Mouse (Mus musculus): ENCODE results near the gene Adprm. TPM values are rescaled to one million over a fixed set of nuclear protein-coding genes. Genes with fewer than 3 reads are reported as not detected.
"Not testable (repeated sequence)": the region's sequence is repeated elsewhere in the genome, so short reads cannot be mapped to it uniquely, and the experiment has no call there.

The Adprm gene
- 27.0 and 31.9 TPM in 2 replicates for polyA plus RNA-seq (2016; fragmentation: Nextera tagmentation; extraction: Ambion mirVana)

DNA sequence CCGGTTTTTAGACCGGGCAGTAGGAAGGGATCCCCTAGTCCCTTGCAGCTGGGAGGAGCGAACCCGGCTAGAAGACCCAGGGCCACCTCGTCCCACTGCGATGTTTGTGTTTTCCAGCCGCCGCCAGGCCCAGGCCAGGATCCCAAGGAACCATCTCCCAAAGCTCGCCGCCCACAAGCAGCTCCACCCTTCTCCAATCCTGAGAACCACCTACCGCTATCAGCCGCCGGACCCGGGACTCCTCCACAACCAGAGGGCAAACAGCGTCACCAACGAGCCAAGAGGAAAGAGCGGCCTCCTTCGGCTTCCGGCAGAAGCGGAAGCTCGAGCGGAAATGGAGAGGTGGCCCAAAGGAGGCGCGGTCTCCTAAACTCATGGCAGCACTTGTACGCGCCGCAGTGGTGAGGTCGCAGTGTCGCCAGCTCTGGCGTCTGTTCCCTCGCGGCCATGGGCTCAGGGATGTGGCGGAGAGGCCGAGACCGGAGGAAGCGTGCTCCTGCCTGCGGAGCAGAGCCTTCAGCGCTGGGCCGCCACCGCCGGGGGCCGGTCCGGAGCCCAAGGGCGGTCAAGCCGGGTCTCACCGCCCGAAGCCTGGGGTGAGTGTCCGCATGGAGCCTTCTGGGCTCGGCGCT, at the start of gene Adprm, which contains the start of gene Sco1:
Gene Adprm (minus strand): TSS at position 274 of the 632 bp plus-strand sequence.
Gene Sco1 (plus strand): TSS at position 350 of the 632 bp plus-strand sequence.
- peaks cover 19% of the 10 kb centered on the region for H3K36me3 ChIP-seq (replicated peaks)
- H3K27me3 ChIP-seq, result no peaks in the 10 kb centered on the region
- peak within 1 kb of the TSS; percentile 46 for H3K27ac ChIP-seq
- H3K4me3 ChIP-seq (replicated peaks), result peak within 1 kb of the TSS; percentile 77
- peak within 1 kb of the TSS; percentile 71 for H3K4me2 ChIP-seq
- peaks cover 20% of the 10 kb centered on the region for H3K4me1 ChIP-seq
- peak within 1 kb of the TSS; percentile 76 for H3K9ac ChIP-seq
- no peaks in the 10 kb centered on the region for H3K9me3 ChIP-seq
- peak; percentile 95 for ATAC-seq (ENCODE audit: low FRiP score)
- under 1% methylated on average over 50 of the region's 50 CpGs for WGBS

DNA sequence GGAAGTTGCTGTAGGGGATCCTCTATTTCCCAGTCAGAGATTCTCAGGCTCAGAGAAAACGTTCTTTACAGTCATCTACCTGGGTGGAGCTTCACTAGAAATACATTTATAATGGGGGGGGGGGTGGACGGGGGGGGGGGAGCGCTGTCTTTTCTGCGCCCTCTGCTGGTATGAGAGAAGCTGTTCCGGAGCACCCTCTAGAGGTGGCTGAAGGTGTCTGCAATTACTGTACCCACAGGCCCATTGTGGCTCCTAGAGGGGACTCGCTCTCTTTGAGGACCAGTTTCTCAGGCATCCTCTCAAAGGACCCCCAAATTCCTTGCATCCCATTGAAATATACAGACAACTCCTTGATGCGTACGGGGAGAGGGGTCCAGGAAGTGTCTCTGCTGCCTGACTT, 49.3 kb upstream of the Adprm start:
- Histone ChIP-seq H3K4me2 (no peak overlapping the region), H3K27me3 (peaks cover 12% of the 10 kb centered on the region; the same call in 1 of the 2 replicates), H3K36me3 (replicated peaks) (no peaks in the 10 kb centered on the region), H3K9ac (no peak overlapping the region), H3K4me3 (replicated peaks) (no peak overlapping the region), H3K9me3 (no peaks in the 10 kb centered on the region), H3K27ac (no peak overlapping the region), H3K4me1 (peaks cover 10% of the 10 kb centered on the region)
- 39% methylated on average over 6 of the region's 8 CpGs for WGBS
- ATAC-seq (ENCODE audit: low FRiP score), result no peak

DNA sequence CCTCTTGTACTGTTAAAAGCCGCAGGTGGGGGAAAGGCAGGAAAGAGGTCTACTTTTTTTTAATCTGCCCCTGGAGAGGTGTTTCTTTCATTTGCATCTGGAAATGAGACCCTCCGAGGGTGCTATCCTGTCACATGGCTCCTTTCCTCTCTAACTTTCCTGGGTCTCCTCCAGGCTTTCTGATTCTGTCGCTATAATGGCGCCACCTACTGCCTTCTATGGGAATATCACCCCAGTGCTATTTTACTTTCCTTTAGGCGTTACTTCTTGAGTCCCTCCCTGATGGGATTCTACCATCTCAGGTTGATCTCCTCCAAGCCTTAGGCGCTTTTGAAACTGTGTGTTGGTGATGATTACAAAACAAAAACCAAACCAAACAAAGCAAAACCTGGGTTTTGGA, 47.8 kb upstream of the Adprm start:
- no peaks in the 10 kb centered on the region for H3K36me3 ChIP-seq (replicated peaks)
- no peak for ATAC-seq (ENCODE audit: low FRiP score)
- H3K9ac ChIP-seq, result no peak overlapping the region
- peaks cover 2% of the 10 kb centered on the region; the same call in 1 of the 2 replicates for H3K4me1 ChIP-seq
- peaks cover 12% of the 10 kb centered on the region; the same call in 1 of the 2 replicates for H3K27me3 ChIP-seq
- H3K9me3 ChIP-seq, result no peaks in the 10 kb centered on the region
- H3K4me2 ChIP-seq, result no peak overlapping the region
- no peak overlapping the region for H3K4me3 ChIP-seq (replicated peaks)
- 41% methylated on average over 6 of the region's 6 CpGs for WGBS
- no peak overlapping the region for H3K27ac ChIP-seq

DNA sequence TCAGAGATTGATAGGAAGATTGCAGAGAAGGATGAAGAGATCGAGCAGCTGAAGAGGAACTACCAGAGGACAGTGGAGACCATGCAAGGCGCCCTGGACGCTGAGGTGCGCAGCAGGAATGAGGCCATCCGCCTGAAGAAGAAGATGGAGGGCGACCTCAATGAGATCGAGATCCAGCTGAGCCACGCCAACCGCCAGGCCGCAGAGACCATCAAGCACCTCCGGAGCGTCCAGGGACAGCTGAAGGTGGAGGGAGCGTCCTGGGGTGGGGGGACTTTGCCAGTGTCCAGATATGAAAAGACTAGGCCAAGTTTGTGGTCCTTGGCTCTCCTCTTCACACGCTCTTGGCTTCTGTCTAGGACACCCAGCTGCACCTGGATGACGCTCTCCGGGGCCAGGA, 46.8 kb upstream of the Adprm start:
- no peaks in the 10 kb centered on the region for H3K36me3 ChIP-seq (replicated peaks)
- H3K4me3 ChIP-seq (replicated peaks), result no peak overlapping the region
- no peak overlapping the region for H3K9ac ChIP-seq
- no peaks in the 10 kb centered on the region for H3K9me3 ChIP-seq
- no peak overlapping the region for H3K4me2 ChIP-seq
- no peak overlapping the region for H3K27ac ChIP-seq
- H3K27me3 ChIP-seq, result peaks cover 12% of the 10 kb centered on the region; the same call in 1 of the 2 replicates
- no peaks in the 10 kb centered on the region for H3K4me1 ChIP-seq
- ATAC-seq (ENCODE audit: low FRiP score), result no peak
- WGBS, result 95% methylated on average over 16 of the region's 16 CpGs

DNA sequence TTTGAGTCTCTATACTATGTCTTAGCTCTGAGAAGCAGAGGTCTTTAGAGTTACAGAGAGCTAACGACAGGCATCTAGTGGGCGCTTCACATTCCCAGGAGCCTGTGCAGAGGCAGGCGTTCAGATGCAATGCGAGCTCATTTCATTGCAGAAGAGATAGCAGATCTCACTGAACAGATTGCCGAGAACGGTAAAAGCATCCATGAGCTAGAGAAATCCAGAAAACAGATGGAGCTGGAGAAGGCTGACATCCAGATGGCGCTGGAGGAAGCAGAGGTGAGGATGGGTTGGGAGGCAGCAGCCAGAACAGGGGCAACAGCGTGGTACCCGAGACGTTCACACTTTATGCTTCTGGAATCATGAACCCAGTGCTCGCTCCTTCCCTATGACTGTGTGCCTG, 46.0 kb upstream of the Adprm start:
- no peaks in the 10 kb centered on the region for H3K36me3 ChIP-seq (replicated peaks)
- H3K4me2 ChIP-seq, result no peak overlapping the region
- no peak overlapping the region for H3K27ac ChIP-seq
- H3K27me3 ChIP-seq, result peaks cover 12% of the 10 kb centered on the region; the same call in 1 of the 2 replicates
- H3K4me1 ChIP-seq, result no peaks in the 10 kb centered on the region
- H3K9me3 ChIP-seq, result no peaks in the 10 kb centered on the region
- no peak overlapping the region for H3K4me3 ChIP-seq (replicated peaks)
- H3K9ac ChIP-seq, result no peak overlapping the region
- ATAC-seq (ENCODE audit: low FRiP score), result no peak
- 85% methylated on average over 11 of the region's 11 CpGs for WGBS

DNA sequence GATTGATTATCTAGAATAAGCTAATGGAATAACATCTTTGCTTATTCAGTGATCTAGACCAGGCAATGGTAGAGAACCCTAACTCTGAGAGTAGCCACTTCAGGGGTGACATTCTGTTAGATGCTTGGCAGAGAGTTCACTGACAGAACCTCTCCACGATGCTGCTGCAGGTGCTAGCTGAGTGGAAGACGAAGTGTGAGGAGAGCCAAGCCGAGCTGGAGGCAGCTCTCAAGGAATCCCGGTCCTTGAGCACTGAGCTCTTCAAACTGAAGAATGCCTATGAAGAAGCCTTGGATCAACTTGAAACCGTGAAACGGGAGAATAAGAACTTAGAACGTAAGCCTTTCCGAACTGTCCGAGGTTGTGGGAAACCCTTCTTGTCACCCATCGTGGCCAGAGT, 45.3 kb upstream of the Adprm start:
- 92% methylated on average over 10 of the region's 10 CpGs for WGBS
- Histone ChIP-seq H3K4me2 (no peak overlapping the region), H3K4me1 (no peaks in the 10 kb centered on the region), H3K27me3 (peaks cover 12% of the 10 kb centered on the region; the same call in 1 of the 2 replicates), H3K27ac (no peak overlapping the region), H3K9me3 (no peaks in the 10 kb centered on the region), H3K9ac (no peak overlapping the region), H3K36me3 (replicated peaks) (no peaks in the 10 kb centered on the region), H3K4me3 (replicated peaks) (no peak overlapping the region)
- ATAC-seq (ENCODE audit: low FRiP score), result no peak

DNA sequence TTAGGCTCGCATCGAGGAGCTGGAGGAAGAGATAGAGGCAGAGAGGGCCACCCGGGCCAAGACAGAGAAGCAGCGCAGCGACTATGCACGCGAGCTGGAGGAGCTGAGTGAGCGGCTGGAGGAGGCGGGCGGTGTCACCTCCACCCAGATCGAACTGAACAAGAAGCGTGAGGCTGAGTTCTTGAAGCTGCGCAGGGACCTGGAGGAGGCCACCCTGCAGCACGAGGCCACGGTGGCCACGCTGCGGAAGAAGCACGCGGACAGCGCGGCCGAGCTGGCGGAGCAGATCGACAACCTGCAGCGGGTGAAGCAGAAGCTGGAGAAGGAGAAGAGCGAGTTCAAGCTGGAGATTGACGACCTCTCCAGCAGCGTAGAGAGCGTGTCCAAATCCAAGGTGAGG, 42.1 kb upstream of the Adprm start:
- H3K4me2 ChIP-seq, result no peak overlapping the region
- 80% methylated on average over 29 of the region's 29 CpGs for WGBS
- no peak overlapping the region for H3K9ac ChIP-seq
- H3K9me3 ChIP-seq, result no peaks in the 10 kb centered on the region
- no peak overlapping the region for H3K27ac ChIP-seq
- no peak for ATAC-seq (ENCODE audit: low FRiP score)
- H3K27me3 ChIP-seq, result 0 out of 2 replicates have a peak, but pooled peaks cover 3% of the 10 kb centered on the region
- no peak overlapping the region for H3K4me3 ChIP-seq (replicated peaks)
- no peaks in the 10 kb centered on the region for H3K4me1 ChIP-seq
- no peaks in the 10 kb centered on the region for H3K36me3 ChIP-seq (replicated peaks)

DNA sequence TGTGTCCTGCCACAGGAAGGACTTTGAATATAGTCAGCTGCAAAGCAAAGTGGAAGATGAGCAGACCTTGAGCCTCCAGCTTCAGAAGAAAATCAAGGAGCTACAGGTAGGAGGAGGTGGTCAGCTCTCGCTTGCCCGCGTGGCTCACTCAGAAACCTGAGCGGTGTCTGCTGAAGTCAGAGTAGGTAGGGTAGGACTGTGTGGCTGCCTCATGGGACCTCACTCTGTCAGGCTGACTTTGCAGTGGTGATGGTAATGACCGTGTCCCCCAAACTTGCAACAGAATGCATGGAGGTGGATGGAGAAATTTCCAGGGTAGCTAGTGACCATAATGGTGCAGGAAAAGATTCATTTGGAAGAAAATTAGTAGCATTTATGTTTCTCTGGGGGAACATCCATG, 41.3 kb upstream of the Adprm start:
- Histone ChIP-seq H3K4me3 (replicated peaks) (no peak overlapping the region), H3K9ac (no peak overlapping the region), H3K4me1 (no peaks in the 10 kb centered on the region), H3K36me3 (replicated peaks) (no peaks in the 10 kb centered on the region), H3K9me3 (no peaks in the 10 kb centered on the region), H3K27ac (no peak overlapping the region), H3K4me2 (no peak overlapping the region), H3K27me3 (no peaks in the 10 kb centered on the region)
- ATAC-seq (ENCODE audit: low FRiP score), result no peak
- 96% methylated on average over 5 of the region's 5 CpGs for WGBS

DNA sequence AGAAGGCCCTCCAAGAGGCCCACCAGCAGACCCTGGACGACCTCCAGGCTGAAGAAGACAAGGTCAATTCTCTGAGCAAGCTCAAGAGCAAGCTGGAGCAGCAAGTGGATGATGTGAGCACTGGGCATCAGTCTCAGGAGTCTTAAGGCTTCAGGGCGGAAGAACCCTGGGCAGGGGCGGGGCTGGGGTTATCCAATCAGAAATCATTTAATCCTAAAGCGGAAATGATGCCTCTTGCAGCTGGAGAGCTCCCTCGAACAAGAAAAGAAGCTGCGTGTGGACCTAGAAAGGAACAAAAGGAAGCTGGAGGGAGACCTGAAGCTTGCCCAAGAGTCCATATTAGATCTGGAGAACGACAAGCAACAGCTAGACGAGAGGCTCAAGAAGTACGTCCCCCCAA, 40.8 kb upstream of the Adprm start:
- no peak overlapping the region for H3K9ac ChIP-seq
- H3K4me2 ChIP-seq, result no peak overlapping the region
- H3K4me3 ChIP-seq (replicated peaks), result no peak overlapping the region
- no peak for ATAC-seq (ENCODE audit: low FRiP score)
- H3K9me3 ChIP-seq, result no peaks in the 10 kb centered on the region
- no peaks in the 10 kb centered on the region for H3K27me3 ChIP-seq
- H3K27ac ChIP-seq, result no peak overlapping the region
- WGBS, result 81% methylated on average over 9 of the region's 9 CpGs
- H3K4me1 ChIP-seq, result no peaks in the 10 kb centered on the region
- no peaks in the 10 kb centered on the region for H3K36me3 ChIP-seq (replicated peaks)

DNA sequence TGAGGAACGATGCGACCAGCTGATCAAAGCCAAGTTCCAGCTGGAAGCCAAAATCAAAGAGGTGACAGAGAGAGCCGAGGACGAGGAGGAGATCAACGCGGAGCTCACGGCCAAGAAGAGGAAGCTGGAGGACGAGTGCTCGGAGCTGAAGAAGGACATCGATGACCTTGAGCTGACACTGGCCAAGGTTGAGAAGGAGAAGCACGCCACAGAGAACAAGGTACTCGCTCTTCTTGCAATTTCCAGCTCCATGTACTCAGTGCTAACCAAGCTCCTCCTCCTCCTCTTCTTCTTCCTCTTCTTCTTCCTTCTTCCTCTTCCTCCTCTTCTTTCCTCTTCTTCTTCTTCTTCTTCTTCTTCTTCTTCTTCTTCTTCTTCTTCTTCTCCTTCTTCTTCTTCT, 40.0 kb upstream of the Adprm start:
- not testable (repeated sequence) for ATAC-seq (ENCODE audit: low FRiP score); H3K9me3 ChIP-seq; H3K4me2 ChIP-seq; H3K9ac ChIP-seq; H3K4me1 ChIP-seq; H3K4me3 ChIP-seq (replicated peaks); H3K36me3 ChIP-seq (replicated peaks); H3K27ac ChIP-seq; H3K27me3 ChIP-seq
- whole genome bisulfite sequencing, result 91% methylated on average over 12 of the region's 12 CpGs

DNA sequence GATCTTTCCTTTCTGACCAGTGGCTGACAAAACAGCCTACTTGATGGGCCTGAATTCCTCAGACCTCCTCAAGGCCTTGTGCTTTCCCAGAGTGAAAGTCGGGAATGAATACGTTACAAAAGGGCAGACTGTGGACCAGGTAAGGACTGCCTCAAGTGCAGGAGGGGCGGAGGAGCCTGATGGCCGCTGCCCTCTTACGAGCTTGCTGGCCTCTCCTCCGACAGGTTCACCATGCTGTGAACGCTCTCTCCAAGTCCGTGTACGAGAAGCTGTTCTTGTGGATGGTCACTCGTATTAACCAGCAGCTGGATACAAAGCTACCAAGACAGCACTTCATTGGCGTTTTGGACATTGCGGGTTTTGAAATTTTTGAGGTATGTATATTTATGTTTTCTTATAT, 34.8 kb upstream of the Adprm start:
- H3K9ac ChIP-seq, result no peak overlapping the region
- no peak overlapping the region for H3K4me3 ChIP-seq (replicated peaks)
- no peak for ATAC-seq (ENCODE audit: low FRiP score)
- H3K36me3 ChIP-seq (replicated peaks), result no peaks in the 10 kb centered on the region
- H3K27ac ChIP-seq, result no peak overlapping the region
- H3K9me3 ChIP-seq, result no peaks in the 10 kb centered on the region
- 88% methylated on average over 12 of the region's 12 CpGs for WGBS
- H3K27me3 ChIP-seq, result peaks cover 37% of the 10 kb centered on the region
- H3K4me2 ChIP-seq, result no peak overlapping the region
- no peaks in the 10 kb centered on the region for H3K4me1 ChIP-seq

DNA sequence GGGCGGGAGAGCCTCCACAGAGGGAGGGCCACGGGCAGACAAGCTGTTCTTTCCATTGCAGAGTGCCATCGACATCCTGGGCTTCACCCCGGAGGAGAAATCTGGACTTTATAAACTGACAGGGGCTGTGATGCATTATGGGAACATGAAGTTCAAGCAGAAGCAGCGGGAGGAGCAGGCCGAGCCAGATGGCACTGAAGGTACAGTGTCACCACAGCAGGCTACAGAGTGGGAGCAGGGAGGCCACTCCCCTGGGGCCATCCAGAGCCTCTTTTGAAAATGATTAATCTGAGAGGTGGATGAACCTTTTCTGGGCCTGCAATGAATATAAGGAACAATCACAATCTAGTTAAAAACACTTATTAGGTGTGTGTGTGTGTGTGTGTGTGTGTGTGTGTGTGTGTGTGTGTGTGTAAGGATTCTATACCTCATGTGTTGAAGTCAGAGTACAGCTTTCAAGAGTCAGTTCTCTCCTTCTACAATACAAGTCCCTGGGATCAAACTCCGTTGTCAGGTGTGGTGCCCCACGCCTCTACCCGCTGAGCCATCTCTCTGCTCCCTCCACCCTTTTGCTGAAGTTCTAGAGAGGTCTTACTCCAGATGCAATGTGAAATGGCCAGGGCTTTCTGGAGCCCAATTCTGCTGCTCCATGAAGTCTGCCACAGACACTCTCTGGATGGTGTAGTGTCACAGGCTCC, 34.2 kb upstream of the Adprm start:
- H3K27ac ChIP-seq, result no peak overlapping the region
- H3K36me3 ChIP-seq (replicated peaks), result no peaks in the 10 kb centered on the region
- 59% methylated on average over 9 of the region's 9 CpGs for WGBS
- H3K4me3 ChIP-seq (replicated peaks), result no peak overlapping the region
- H3K4me2 ChIP-seq, result no peak overlapping the region
- no peak for ATAC-seq (ENCODE audit: low FRiP score)
- H3K27me3 ChIP-seq, result peaks cover 37% of the 10 kb centered on the region
- no peaks in the 10 kb centered on the region for H3K9me3 ChIP-seq
- H3K9ac ChIP-seq, result no peak overlapping the region
- peaks cover 2% of the 10 kb centered on the region for H3K4me1 ChIP-seq

DNA sequence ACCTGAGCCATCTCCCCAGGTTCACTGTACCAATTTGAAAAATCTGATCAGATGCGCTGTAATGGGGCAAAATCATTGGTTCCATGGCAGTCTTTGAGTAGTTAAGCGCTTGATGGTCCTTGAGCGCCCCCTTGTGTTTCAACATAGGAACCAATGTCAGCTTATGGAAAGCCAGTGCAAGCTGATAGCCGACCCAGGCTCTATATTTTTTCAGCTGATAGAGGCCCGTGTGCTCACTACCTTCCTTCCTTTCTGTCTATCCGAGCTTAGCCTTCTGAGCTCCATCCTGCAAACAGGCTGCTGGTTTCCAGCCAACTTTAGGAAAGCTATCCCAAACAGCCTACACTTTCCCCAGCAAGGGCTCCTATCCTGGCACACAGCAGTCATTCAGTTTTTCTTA, 33.1 kb upstream of the Adprm start:
- Histone ChIP-seq H3K36me3 (replicated peaks) (no peaks in the 10 kb centered on the region), H3K27me3 (peaks cover 47% of the 10 kb centered on the region), H3K4me1 (peaks cover 13% of the 10 kb centered on the region), H3K4me3 (replicated peaks) (no peak overlapping the region), H3K27ac (no peak overlapping the region), H3K9ac (no peak overlapping the region), H3K4me2 (no peak overlapping the region), H3K9me3 (no peaks in the 10 kb centered on the region)
- WGBS, result 3% methylated on average over 6 of the region's 6 CpGs
- ATAC-seq (ENCODE audit: low FRiP score), result no peak

Measured in forebrain, embryonic 12.5 days (tissue).